Mouse (Mus musculus): ENCODE measurements at regions not wholly inside any gene's neighbourhood (a gene's known extent, or its start where the extent isn't known, plus 50 kb on each side); places are given as distances from the start of the nearest gene placed in this dataset.

- no peak for DNase-seq (ENCODE audit: low spot score)
Measured at GRCm38 (mm10) chr6:50777827-50778226, 123.6 kb upstream of the Npvf start.

DNA sequence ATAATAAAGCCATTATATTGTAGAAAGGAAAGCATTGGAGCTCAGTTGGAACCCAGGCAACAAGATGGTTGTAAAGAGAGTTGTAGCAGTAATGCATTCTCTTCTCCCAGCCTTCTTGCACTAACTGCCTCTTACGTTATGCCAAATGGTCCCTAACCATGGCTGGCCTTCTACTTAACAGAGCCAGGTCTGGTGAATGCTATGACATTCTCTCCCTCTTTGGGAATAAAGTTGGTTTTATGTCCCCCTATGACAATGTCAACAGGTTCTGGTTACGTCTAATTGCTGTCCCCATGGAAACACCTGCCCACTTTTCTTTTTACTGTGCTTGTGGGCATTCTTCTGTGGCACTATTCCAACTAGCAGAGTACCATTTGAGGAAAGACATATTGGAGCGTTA, 126.4 kb upstream of the Npvf start:
- DNase-seq (ENCODE audit: low spot score), result no peak

GRCm38 (mm10) chr6:50781271-50781670, 127.0 kb upstream of the Npvf start:
- DNase-seq (ENCODE audit: low spot score), result no peak

- no peak for DNase-seq (ENCODE audit: low spot score)
Measured at GRCm38 (mm10) chr6:50782221-50782620, 128.0 kb upstream of the Npvf start.

GRCm38 (mm10) chr6:50783494-50783893, 129.3 kb upstream of the Npvf start:
- DNase-seq (ENCODE audit: low spot score), result no peak

GRCm38 (mm10) chr6:50784381-50784780, 130.1 kb upstream of the Npvf start:
- DNase-seq (ENCODE audit: low spot score), result no peak

GRCm38 (mm10) chr6:50787666-50788065, 133.4 kb upstream of the Npvf start:
- no peak for DNase-seq (ENCODE audit: low spot score)

DNA sequence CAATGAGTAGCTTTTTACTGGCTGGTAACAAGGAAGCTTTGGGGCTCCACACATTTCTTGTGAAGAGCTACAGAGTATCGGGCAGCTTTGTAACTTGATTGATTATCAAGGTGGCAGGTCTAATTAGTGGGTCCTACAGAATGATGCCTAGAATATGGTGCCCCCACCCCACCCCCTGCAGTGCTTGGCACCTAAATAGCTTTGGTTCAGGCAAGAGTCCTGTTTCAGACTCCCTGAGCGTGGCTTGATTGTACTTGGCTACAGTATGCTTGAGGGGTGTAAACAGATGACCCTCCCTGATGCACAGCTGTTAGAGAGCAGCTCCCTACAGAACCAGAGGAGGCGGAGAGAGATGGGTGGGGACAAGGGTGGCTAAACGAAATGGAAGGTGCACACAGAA, 145.7 kb upstream of the Npvf start:
- DNase-seq (ENCODE audit: low spot score), result no peak

GRCm38 (mm10) chr6:50802956-50803355, 148.7 kb upstream of the Npvf start:
- no peak for DNase-seq (ENCODE audit: low spot score)

DNA sequence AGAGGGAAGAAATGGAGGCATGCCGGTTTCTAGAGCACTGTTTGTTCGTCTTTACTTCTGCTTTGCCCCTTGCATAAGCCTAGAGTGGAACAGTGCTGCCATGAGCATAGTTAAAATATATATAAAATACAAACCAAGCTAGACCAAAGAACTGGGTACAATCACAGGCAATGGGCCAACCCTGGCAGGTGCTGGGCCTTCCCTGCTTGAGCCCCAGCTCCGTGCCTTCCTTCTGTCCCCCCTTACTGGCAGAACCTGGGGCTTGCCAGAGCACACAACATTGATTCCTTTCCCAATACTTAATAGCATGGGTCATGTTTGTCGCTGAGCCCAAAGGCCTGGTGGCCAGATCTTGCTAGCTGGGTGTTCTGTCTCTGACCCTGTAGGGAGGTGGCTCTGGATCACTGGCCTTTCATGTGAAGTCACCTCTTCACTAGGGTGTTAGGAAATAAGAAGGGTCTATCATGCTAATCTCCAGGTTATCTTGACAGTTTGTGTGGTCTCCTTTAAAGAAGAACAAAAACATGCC, 150.3 kb upstream of the Npvf start:
- no peak for DNase-seq (ENCODE audit: low spot score)

GRCm38 (mm10) chr6:50806376-50807077, 152.3 kb upstream of the Npvf start:
- DNase-seq (ENCODE audit: low spot score), result peak; percentile 53

DNA sequence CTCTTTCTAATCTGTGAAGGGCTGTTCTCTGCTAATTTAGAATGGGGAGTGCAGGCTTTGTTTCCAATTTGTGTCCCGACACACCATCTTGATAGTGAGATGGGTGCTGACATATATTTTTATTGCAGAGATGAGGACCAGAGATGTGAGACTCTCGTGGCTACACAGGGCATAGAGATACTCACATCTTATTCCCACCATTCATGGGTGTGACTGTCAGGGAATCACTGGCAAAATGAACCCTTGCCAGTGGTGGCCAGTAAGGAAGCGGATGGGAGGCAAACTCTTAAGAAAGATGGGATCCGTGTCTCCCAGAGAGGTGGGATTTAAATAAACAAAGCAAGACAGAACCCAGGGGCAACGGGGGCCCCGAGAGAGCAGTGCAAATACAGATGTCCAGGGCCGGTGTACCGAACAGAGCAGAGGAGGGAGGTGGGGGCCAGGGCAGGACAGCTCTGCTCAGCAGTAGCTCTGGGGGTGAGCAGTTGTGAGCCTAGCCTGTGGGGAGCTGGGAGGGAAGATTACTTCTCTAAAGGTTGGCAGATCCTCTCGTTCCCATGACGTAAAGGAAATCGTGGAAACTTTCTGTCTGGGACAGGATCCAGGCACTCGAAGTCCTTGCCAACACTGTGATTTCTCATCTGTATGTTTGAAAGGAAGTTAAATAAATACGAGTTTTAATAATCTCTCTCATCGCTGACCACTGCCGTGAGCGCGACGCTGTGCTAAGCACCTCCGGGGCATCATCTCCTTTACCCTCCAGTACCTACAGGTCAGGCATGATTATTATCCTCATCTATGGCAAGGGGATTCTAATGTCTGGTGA, 153.2 kb upstream of the Npvf start:
- no peak for DNase-seq (ENCODE audit: low spot score)

DNA sequence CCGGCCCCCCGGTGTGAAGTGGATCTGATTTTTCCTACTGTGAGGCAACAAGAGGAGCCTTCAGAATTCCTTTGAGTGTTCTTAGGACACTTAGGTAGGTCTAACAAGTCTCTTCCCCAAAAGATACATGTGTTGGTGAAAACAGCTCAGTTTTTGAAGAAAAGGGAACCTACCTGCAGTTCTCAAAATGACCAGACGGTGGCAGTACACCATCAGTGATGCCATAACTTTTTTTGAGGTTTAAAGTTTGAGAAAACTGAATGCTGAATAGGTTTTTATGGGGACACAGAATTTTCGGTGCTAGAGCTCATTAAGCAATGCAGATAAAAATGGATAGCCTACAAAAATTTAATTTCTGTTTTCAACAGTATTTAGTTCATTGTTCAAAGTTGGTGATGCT, 153.9 kb upstream of the Npvf start:
- no peak for DNase-seq (ENCODE audit: low spot score)

GRCm38 (mm10) chr6:50808811-50809668, 154.8 kb upstream of the Npvf start:
- DNase-seq (ENCODE audit: low spot score), result peak; percentile 27

GRCm38 (mm10) chr6:50809669-50809983, 155.4 kb upstream of the Npvf start:
- no peak for DNase-seq (ENCODE audit: low spot score)

GRCm38 (mm10) chr6:50814936-50815500, 160.8 kb upstream of the Npvf start:
- DNase-seq (ENCODE audit: low spot score), result no peak

- no peak for DNase-seq (ENCODE audit: low spot score)
Measured at GRCm38 (mm10) chr6:50815579-50815978, 161.3 kb upstream of the Npvf start.

GRCm38 (mm10) chr6:50817430-50817829, 163.2 kb upstream of the Npvf start:
- DNase-seq (ENCODE audit: low spot score), result no peak

- DNase-seq (ENCODE audit: low spot score), result no peak
Measured at GRCm38 (mm10) chr6:50818433-50818832, 164.2 kb upstream of the Npvf start.

GRCm38 (mm10) chr6:50818891-50819541, 164.8 kb upstream of the Npvf start:
- DNase-seq (ENCODE audit: low spot score), result no peak

DNA sequence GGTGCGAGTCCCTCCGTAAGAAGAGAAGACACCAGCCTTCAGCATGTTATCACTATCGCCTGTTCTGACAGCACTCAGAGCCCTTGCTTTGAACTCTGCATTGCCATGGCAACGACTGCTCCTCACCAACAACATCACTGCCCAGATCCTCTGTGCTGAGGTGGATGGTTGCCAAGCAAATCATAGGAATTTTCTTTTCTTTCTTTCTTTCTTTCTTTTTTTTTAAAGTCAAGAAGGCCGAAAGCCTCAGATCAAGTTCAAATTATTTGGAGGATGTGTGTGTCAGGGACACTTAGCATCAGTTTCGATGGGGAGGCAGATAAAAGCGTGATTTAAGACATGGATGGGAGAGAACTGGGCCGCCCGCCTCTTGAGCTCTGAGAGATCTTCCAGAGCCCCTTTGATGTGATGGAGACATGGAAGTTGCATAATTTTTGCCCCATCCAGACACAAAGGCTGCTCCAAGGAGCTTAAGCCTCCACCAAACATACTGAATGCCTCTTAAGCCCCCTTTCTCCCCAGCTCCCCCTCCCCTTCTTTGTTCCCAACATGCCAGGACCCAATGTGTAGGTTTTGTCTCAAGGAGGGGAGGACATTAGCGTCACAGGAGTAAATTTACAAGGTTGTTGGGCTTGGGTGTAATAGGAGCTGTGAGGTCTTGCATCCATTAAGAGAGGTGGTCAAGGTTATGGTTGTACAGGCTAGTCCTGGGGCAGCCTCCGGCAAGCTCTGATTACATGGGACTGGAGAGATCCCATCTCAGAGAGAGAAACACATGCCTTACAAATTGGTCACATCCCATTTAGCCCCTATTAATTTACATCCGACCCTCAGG, 167.4 kb upstream of the Npvf start:
- DNase-seq (ENCODE audit: low spot score), result no peak

Measured in yolk sac, embryonic 10.5 days (tissue).